Mouse (Mus musculus): Measurements from ENCODE around the gene Hspa1b. TPM values are rescaled to one million over a fixed set of nuclear protein-coding genes. Genes with fewer than 3 reads are reported as not detected.

Gene Hspa1b
- polyA plus RNA-seq, 1 experiment from 2014 or later, result 0.56 TPM

DNA sequence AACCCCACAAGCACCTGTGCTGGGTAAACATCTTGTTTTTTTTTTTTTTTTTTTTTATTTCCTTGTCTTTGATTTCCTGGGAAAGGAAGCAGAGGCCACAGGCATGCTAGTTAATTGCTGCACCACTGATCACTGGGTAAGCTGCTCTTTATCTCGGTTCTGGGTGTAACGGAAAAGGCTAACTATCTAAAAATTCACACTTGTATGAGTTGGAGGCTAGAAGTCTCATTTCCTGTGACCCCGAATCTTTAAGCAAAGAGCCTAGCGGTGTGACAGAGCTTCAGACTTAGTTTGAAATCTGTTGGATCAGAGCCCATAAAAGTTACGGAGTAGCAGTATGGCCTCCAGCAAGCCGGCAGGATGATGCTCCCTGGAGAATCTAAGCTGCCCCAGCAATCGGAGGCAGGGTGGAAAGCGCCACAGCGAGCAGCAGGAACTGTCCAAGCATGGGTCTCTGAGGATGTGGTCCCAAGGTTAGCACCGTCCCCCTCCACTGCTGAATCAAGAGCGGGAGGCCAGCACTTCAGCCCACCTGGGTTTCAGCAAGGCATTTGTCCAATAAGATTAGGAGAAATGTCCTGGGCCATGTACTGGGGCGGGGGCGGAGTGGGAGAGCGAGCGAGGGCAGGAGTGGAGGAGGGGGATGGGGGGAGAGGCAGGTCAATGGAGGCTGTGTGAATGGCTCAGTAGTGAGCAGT lies 17.5 kb downstream of the Hspa1b start:
- Histone ChIP-seq H3K9ac (peak overlapping the region; percentile 31; the same call in 1 of the 2 replicates), H3K4me1 (replicated peaks; ENCODE audit: control insufficient read depth, insufficient read depth, low read length) (no peaks in the 10 kb centered on the region), H3K27ac (no peak overlapping the region), H3K4me2 (replicated peaks) (peak overlapping the region; percentile 42), H3K36me3 (replicated peaks; ENCODE audit: control insufficient read depth, insufficient read depth) (peaks cover 9% of the 10 kb centered on the region; the same call in 1 of the 2 replicates), H3K9me3 (ENCODE audit: control insufficient read depth, low read length) (no peaks in the 10 kb centered on the region), H3K27me3 (ENCODE audit: control insufficient read depth, insufficient read depth, low read length) (no peaks in the 10 kb centered on the region), H3K4me3 (replicated peaks; ENCODE audit: low read length) (peak overlapping the region; percentile 6; the same call in 1 of the 2 replicates)
- 9% methylated on average over 15 of the region's 15 CpGs for WGBS
- ATAC-seq (ENCODE audit: low FRiP score), result no peak
- DNase-seq (ENCODE audit: low spot score), result no peak

DNA sequence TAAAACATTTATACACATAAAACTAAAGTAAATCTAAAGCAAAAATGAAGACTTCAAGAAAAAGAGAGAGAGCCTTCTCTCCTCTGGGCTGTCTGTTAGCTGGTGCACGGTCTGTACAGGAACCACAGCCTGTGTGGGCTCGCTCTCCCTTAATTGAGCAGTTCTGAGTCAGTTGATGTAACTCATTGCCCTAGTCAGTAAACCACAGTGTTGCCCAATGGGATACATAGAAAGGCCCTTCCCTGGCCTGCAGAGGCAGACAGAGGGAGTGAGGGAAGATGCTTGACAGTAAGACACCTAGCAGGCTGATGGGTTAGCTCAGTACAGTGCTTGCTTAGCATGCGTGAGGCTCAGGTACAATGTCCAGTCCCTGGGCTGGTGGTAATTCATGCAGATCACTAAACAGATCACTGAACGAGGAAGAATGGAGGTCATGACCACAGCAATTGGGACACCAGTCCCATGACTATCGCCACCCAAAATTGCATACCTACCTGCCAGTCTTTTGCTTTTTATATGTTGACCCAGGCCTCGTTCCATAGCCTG lies 21.0 kb downstream of the Hspa1b start:
- H3K27me3 ChIP-seq (ENCODE audit: control insufficient read depth, insufficient read depth, low read length), result no peaks in the 10 kb centered on the region
- WGBS, result 87% methylated on average over 6 of the region's 6 CpGs
- no peak overlapping the region for H3K9ac ChIP-seq
- no peaks in the 10 kb centered on the region for H3K4me1 ChIP-seq (replicated peaks; ENCODE audit: control insufficient read depth, insufficient read depth, low read length)
- peaks cover 40% of the 10 kb centered on the region for H3K36me3 ChIP-seq (replicated peaks; ENCODE audit: control insufficient read depth, insufficient read depth)
- no peaks in the 10 kb centered on the region for H3K9me3 ChIP-seq (ENCODE audit: control insufficient read depth, low read length)
- no peak overlapping the region for H3K4me2 ChIP-seq (replicated peaks)
- ATAC-seq (ENCODE audit: low FRiP score) (no peak), DNase-seq (ENCODE audit: low spot score) (no peak)
- no peak overlapping the region for H3K4me3 ChIP-seq (replicated peaks; ENCODE audit: low read length)
- H3K27ac ChIP-seq, result no peak overlapping the region

DNA sequence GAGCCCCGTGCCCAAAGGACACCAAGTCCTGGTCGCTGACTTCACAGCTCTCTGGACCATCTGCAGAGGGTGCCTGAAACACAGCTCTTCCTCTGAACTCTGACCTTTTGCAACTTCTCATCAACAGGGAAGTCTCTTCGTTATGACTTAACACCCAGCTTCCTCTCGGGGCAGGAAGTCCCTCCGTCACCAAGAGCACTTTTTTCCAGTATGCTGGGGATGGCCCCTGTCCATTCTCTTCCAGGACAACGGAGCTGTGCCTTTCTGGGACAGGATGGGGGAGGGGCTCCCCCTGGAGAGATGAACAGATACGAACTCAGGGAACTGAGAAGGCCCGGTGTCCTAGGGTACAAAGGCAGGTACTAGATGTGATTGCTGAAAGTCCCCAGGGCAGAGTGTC lies 24.2 kb downstream of the Hspa1b start:
- H3K27me3 ChIP-seq (ENCODE audit: control insufficient read depth, insufficient read depth, low read length), result no peaks in the 10 kb centered on the region
- H3K9ac ChIP-seq, result no peak overlapping the region
- H3K4me2 ChIP-seq (replicated peaks), result no peak overlapping the region
- ATAC-seq (ENCODE audit: low FRiP score) (no peak), DNase-seq (ENCODE audit: low spot score) (no peak)
- WGBS, result 58% methylated on average over 8 of the region's 8 CpGs
- peaks cover 7% of the 10 kb centered on the region for H3K4me1 ChIP-seq (replicated peaks; ENCODE audit: control insufficient read depth, insufficient read depth, low read length)
- peaks cover 42% of the 10 kb centered on the region for H3K36me3 ChIP-seq (replicated peaks; ENCODE audit: control insufficient read depth, insufficient read depth)
- H3K4me3 ChIP-seq (replicated peaks; ENCODE audit: low read length), result no peak overlapping the region
- no peak overlapping the region for H3K27ac ChIP-seq
- no peaks in the 10 kb centered on the region for H3K9me3 ChIP-seq (ENCODE audit: control insufficient read depth, low read length)

DNA sequence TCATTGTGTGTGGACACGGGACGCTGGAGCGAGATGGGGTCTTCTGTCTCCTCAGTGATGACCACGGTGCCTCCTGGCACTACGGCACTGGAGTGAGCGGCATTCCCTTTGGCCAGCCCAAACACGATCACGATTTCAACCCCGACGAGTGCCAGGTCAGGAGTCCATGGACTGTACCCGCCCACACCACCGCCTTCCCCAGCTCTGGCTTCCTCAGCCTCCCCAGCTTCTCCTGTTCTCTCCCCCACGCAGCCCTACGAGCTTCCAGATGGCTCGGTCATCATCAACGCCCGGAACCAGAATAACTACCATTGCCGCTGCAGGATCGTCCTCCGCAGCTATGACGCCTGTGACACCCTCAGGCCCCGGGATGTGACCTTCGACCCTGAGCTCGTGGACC lies 25.0 kb downstream of the Hspa1b start:
- no peak overlapping the region for H3K4me2 ChIP-seq (replicated peaks)
- H3K4me1 ChIP-seq (replicated peaks; ENCODE audit: control insufficient read depth, insufficient read depth, low read length), result peaks cover 7% of the 10 kb centered on the region
- H3K9ac ChIP-seq, result no peak overlapping the region
- H3K4me3 ChIP-seq (replicated peaks; ENCODE audit: low read length), result no peak overlapping the region
- DNase-seq (ENCODE audit: low spot score) (no peak), ATAC-seq (ENCODE audit: low FRiP score) (no peak)
- no peak overlapping the region for H3K27ac ChIP-seq
- 66% methylated on average over 24 of the region's 24 CpGs for WGBS
- no peaks in the 10 kb centered on the region for H3K9me3 ChIP-seq (ENCODE audit: control insufficient read depth, low read length)
- H3K27me3 ChIP-seq (ENCODE audit: control insufficient read depth, insufficient read depth, low read length), result no peaks in the 10 kb centered on the region
- H3K36me3 ChIP-seq (replicated peaks; ENCODE audit: control insufficient read depth, insufficient read depth), result peaks cover 42% of the 10 kb centered on the region

DNA sequence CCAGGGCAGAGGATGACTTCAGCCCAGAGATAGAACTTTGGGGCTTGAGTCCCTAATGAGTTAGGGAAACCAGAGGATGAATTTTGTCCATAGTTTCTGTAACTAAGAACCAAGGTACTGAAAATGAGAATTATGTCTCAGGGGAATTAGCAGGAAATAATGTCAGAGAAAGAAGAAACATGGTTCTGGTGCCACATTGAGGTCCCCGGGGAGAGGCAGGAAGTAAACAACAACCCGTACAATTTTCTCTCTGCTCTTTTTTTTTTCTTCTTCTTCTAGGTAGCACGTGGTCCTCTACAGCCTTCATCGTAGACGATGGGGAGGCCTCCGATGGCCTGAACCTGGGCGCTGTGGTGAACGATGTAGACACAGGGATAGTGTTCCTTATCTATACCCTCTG lies 26.8 kb downstream of the Hspa1b start:
- Histone ChIP-seq H3K27me3 (ENCODE audit: control insufficient read depth, insufficient read depth, low read length) (no peaks in the 10 kb centered on the region), H3K4me1 (replicated peaks; ENCODE audit: control insufficient read depth, insufficient read depth, low read length) (peaks cover 7% of the 10 kb centered on the region), H3K36me3 (replicated peaks; ENCODE audit: control insufficient read depth, insufficient read depth) (peaks cover 41% of the 10 kb centered on the region), H3K27ac (no peak overlapping the region), H3K4me2 (replicated peaks) (peak overlapping the region; percentile 74), H3K9me3 (ENCODE audit: control insufficient read depth, low read length) (no peaks in the 10 kb centered on the region), H3K9ac (peak overlapping the region; percentile 73), H3K4me3 (replicated peaks; ENCODE audit: low read length) (peak overlapping the region; percentile 60)
- ATAC-seq (ENCODE audit: low FRiP score) (no peak), DNase-seq (ENCODE audit: low spot score) (no peak)
- 87% methylated on average over 8 of the region's 8 CpGs for WGBS

DNA sequence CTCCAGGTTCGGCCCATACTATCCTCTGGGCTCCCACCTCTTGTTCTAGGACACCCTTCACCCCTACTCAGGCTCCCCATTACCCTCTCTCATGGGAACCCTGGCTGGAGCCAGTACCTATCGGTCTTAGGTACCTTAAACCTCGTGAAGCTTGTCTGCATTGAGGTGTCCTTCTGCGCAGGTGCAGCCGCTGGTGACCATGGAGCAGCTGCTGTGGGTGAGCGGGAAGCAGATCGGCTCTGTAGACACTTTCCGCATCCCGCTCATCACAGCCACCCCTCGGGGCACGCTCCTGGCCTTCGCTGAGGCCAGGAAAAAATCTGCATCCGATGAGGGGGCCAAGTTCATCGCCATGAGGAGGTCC lies 27.3 kb downstream of the Hspa1b start:
- peak overlapping the region; percentile 51; the same call in 1 of the 2 replicates for H3K27ac ChIP-seq
- no peaks in the 10 kb centered on the region for H3K9me3 ChIP-seq (ENCODE audit: control insufficient read depth, low read length)
- peak overlapping the region; percentile 73 for H3K9ac ChIP-seq
- no peaks in the 10 kb centered on the region for H3K27me3 ChIP-seq (ENCODE audit: control insufficient read depth, insufficient read depth, low read length)
- DNase-seq (ENCODE audit: low spot score) (peak; percentile 50), ATAC-seq (ENCODE audit: low FRiP score) (peak; percentile 4; the same call in 1 of the 2 replicates)
- peak overlapping the region; percentile 74 for H3K4me2 ChIP-seq (replicated peaks)
- peaks cover 7% of the 10 kb centered on the region for H3K4me1 ChIP-seq (replicated peaks; ENCODE audit: control insufficient read depth, insufficient read depth, low read length)
- WGBS, result 13% methylated on average over 14 of the region's 14 CpGs
- peak overlapping the region; percentile 60 for H3K4me3 ChIP-seq (replicated peaks; ENCODE audit: low read length)
- peaks cover 35% of the 10 kb centered on the region for H3K36me3 ChIP-seq (replicated peaks; ENCODE audit: control insufficient read depth, insufficient read depth)

DNA sequence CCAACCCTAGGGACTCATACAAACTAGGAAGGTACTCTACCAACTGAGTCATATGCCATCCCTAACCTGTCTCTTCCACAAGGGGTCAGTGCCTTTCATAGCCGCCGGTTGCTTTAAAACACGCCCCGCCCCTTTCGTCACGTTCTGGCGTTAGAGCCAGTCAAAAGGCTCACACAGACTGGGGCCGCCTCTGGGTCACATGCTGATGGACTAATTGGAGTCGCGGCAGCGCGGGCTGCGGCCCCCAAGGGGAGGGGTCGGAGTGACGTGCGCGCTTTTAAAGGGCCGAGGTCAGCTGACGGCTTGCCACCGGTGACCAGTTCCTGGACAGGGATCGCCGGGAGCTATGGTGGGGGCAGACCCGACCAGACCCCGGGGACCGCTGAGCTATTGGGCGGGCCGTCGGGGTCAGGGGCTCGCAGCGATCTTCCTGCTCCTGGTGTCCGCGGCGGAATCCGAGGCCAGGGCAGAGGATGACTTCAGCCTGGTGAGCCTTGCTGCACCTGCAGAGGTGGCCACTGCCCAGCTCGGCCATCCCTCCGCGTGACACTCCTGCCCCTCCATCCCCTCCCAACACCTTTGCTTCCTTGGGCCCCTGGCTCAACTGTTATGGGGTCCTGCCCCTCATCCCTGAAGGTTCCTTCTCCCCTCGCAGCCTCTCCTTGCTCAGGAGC lies 27.8 kb downstream of the Hspa1b start, which contains the start of gene Neu1:
Neu1 (plus strand) TSS at position 193 of the 674 bp plus-strand sequence.
- DNase-seq (ENCODE audit: low spot score), result peak; percentile 98
- Histone ChIP-seq H3K4me2 (replicated peaks) (peak within 1 kb of the TSS; percentile 74), H3K27me3 (ENCODE audit: control insufficient read depth, insufficient read depth, low read length) (no peaks in the 10 kb centered on the region), H3K27ac (peak within 1 kb of the TSS; percentile 51; the same call in 1 of the 2 replicates), H3K9me3 (ENCODE audit: control insufficient read depth, low read length) (no peaks in the 10 kb centered on the region), H3K9ac (peak within 1 kb of the TSS; percentile 73), H3K4me1 (replicated peaks; ENCODE audit: control insufficient read depth, insufficient read depth, low read length) (peaks cover 7% of the 10 kb centered on the region), H3K4me3 (replicated peaks; ENCODE audit: low read length) (peak within 1 kb of the TSS; percentile 60), H3K36me3 (replicated peaks; ENCODE audit: control insufficient read depth, insufficient read depth) (peaks cover 30% of the 10 kb centered on the region)
- WGBS, result under 1% methylated on average over 37 of the region's 38 CpGs
- peak; percentile 97 for ATAC-seq (ENCODE audit: low FRiP score)

DNA sequence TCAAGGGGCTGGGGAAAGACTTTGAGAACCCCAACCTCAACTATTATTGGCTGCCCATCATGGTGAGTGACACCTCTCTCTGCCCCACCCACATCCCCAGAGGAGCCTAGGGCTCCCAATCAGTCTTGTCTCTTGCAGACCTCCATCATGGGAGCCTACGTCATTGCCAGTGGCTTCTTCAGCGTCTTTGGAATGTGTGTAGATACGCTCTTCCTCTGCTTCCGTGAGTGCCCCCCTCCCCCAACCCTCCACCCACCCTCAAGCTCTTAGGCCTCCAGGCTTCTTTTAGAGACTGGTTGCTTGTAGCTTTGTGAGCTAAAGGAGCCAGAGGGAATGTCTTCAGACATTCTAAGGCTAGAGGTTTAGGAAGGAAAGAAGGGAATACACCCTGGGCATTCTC lies 30.2 kb downstream of the Hspa1b start:
- 77% methylated on average over 4 of the region's 4 CpGs for WGBS

DNA sequence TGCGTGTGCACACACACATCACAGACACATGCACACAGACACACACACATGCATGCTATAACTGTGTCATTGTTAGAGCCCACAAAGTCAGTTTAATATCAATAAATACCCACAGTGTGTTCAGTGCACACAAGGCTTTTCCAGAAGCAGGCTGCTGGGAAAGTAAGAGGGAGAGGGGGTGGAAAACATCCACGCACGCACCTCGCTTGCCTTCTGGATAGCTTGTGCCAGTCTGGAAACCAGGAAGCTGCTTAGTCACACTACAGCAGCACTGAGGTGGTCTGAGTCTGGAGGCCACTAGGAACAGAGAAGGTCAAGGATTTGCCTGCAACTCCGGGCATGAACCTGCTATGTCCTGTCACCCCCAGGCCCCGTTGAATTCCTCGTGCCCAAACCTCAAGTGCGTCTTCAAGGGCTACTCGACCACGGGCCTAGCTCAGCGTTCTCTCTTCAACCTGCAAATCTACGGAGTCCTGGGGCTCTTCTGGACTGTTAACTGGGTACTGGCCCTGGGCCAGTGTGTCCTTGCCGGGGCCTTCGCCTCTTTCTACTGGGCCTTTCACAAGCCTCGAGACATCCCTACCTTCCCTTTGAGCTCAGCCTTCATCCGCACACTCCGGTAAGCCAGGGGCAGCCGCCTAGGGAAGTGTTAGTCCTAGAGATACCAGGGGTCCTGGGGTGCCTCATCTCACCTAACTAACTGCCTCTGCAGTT lies 31.6 kb downstream of the Hspa1b start:
- DNase-seq (ENCODE audit: low spot score) (no peak), ATAC-seq (ENCODE audit: low FRiP score) (no peak)
- no peak overlapping the region for H3K9ac ChIP-seq
- H3K4me3 ChIP-seq (replicated peaks; ENCODE audit: low read length), result no peak overlapping the region
- no peaks in the 10 kb centered on the region for H3K36me3 ChIP-seq (replicated peaks; ENCODE audit: control insufficient read depth, insufficient read depth)
- no peaks in the 10 kb centered on the region for H3K27me3 ChIP-seq (ENCODE audit: control insufficient read depth, insufficient read depth, low read length)
- 89% methylated on average over 18 of the region's 18 CpGs for WGBS
- H3K27ac ChIP-seq, result no peak overlapping the region
- no peaks in the 10 kb centered on the region for H3K9me3 ChIP-seq (ENCODE audit: control insufficient read depth, low read length)
- H3K4me1 ChIP-seq (replicated peaks; ENCODE audit: control insufficient read depth, insufficient read depth, low read length), result peaks cover 6% of the 10 kb centered on the region
- no peak overlapping the region for H3K4me2 ChIP-seq (replicated peaks)

More for the DNA sequence above, 30.2 kb downstream of the Hspa1b start:
- H3K4me2 ChIP-seq (replicated peaks), result no peak overlapping the region
- H3K4me3 ChIP-seq (replicated peaks; ENCODE audit: low read length), result no peak overlapping the region
- no peaks in the 10 kb centered on the region for H3K9me3 ChIP-seq (ENCODE audit: control insufficient read depth, low read length)
- no peak for ATAC-seq (ENCODE audit: low FRiP score)
- H3K4me1 ChIP-seq (replicated peaks; ENCODE audit: control insufficient read depth, insufficient read depth, low read length), result peaks cover 7% of the 10 kb centered on the region
- no peaks in the 10 kb centered on the region for H3K27me3 ChIP-seq (ENCODE audit: control insufficient read depth, insufficient read depth, low read length)
- H3K27ac ChIP-seq, result no peak overlapping the region
- H3K36me3 ChIP-seq (replicated peaks; ENCODE audit: control insufficient read depth, insufficient read depth), result peaks cover 11% of the 10 kb centered on the region
- no peak overlapping the region for H3K9ac ChIP-seq
- DNase-seq (ENCODE audit: low spot score), result no peak

All from hindbrain, embryonic 14.5 days (tissue).